Mouse (Mus musculus): ENCODE results near the gene Clic6. TPM values are rescaled to one million over a fixed set of nuclear protein-coding genes. Genes with fewer than 3 reads are reported as not detected.
A peak's percentile ranks its signal among the peaks of the same experiment; 100 is the strongest.
"Not testable (repeated sequence)": the region's sequence is repeated elsewhere in the genome, so short reads cannot be mapped to it uniquely, and the experiment has no call there.

The Clic6 gene
- polyA plus RNA-seq, 1 experiment from 2014 or later, result 1.5 TPM

GRCm38 (mm10) chr16:92503105-92503504 lies 17.6 kb downstream of the Clic6 start:
- WGBS, result 70% methylated on average over 5 of the region's 5 CpGs
- Histone ChIP-seq H3K4me1 (replicated peaks; ENCODE audit: control insufficient read depth, insufficient read depth, low read length) (peaks cover 8% of the 10 kb centered on the region; the same call in 1 of the 2 replicates), H3K4me3 (ENCODE audit: low read depth, low read length) (no peak overlapping the region), H3K9ac (ENCODE audit: low read depth, low read length) (no peak overlapping the region), H3K27me3 (replicated peaks; ENCODE audit: control insufficient read depth, insufficient read depth, low read length) (peaks cover 33% of the 10 kb centered on the region), H3K27ac (ENCODE audit: low read depth, low read length) (no peak overlapping the region), H3K4me2 (no peak overlapping the region), H3K36me3 (ENCODE audit: control insufficient read depth, insufficient read depth, low read length) (no peaks in the 10 kb centered on the region), H3K9me3 (ENCODE audit: control insufficient read depth, low read length) (no peaks in the 10 kb centered on the region)
- DNase-seq (ENCODE audit: low spot score) (no peak), ATAC-seq (replicated peaks; ENCODE audit: low FRiP score) (no peak)

DNA sequence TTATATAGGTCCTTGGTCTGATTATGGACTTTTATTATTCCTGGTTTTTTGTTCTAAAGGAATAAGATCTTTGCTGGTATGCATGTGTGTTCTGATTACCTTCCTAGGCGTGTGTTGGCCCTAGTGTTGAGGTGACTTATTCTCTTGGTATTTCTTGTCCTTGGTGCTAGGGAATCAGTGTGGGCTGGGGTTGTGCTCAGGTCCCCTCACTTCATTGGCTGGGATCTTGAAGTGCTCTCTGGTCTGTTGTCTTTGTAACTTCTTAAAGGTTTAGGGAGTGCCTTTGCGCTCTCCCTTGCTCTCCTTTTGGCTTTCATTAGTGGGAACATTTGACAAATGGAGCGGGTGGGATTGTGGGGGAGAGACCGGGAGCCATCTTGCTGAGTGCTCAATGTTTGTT lies 22.0 kb downstream of the Clic6 start:
- Histone ChIP-seq H3K4me2 (no peak overlapping the region), H3K27ac (ENCODE audit: low read depth, low read length) (no peak overlapping the region), H3K27me3 (replicated peaks; ENCODE audit: control insufficient read depth, insufficient read depth, low read length) (0 out of 2 replicates have a peak, but pooled peaks cover 3% of the 10 kb centered on the region), H3K4me3 (ENCODE audit: low read depth, low read length) (no peak overlapping the region), H3K9me3 (ENCODE audit: control insufficient read depth, low read length) (no peaks in the 10 kb centered on the region), H3K4me1 (replicated peaks; ENCODE audit: control insufficient read depth, insufficient read depth, low read length) (no peaks in the 10 kb centered on the region), H3K36me3 (ENCODE audit: control insufficient read depth, insufficient read depth, low read length) (no peaks in the 10 kb centered on the region), H3K9ac (ENCODE audit: low read depth, low read length) (no peak overlapping the region)
- 82% methylated on average over 4 of the region's 4 CpGs for WGBS
- DNase-seq (ENCODE audit: low spot score) (no peak), ATAC-seq (replicated peaks; ENCODE audit: low FRiP score) (no peak)

- DNase-seq (ENCODE audit: low spot score), result no peak
- Histone ChIP-seq H3K27ac (ENCODE audit: low read depth, low read length) (no peak overlapping the region), H3K4me3 (ENCODE audit: low read depth, low read length) (no peak overlapping the region), H3K4me2 (no peak overlapping the region), H3K4me1 (replicated peaks; ENCODE audit: control insufficient read depth, insufficient read depth, low read length) (no peaks in the 10 kb centered on the region), H3K9ac (ENCODE audit: low read depth, low read length) (no peak overlapping the region), H3K27me3 (replicated peaks; ENCODE audit: control insufficient read depth, insufficient read depth, low read length) (0 out of 2 replicates have a peak, but pooled peaks cover 3% of the 10 kb centered on the region), H3K36me3 (ENCODE audit: control insufficient read depth, insufficient read depth, low read length) (no peaks in the 10 kb centered on the region), H3K9me3 (ENCODE audit: control insufficient read depth, low read length) (no peaks in the 10 kb centered on the region)
- 77% methylated on average over 13 of the region's 13 CpGs for WGBS
- no peak for ATAC-seq (replicated peaks; ENCODE audit: low FRiP score)
These were observed 25.6 kb downstream of the Clic6 start for GRCm38 (mm10) chr16:92510835-92511772.

GRCm38 (mm10) chr16:92511773-92512391 lies 26.3 kb downstream of the Clic6 start:
- 0 out of 2 replicates have a peak, but pooled peaks cover 3% of the 10 kb centered on the region for H3K27me3 ChIP-seq (replicated peaks; ENCODE audit: control insufficient read depth, insufficient read depth, low read length)
- 66% methylated on average over 5 of the region's 5 CpGs for WGBS
- DNase-seq (ENCODE audit: low spot score), result no peak
- no peaks in the 10 kb centered on the region for H3K36me3 ChIP-seq (ENCODE audit: control insufficient read depth, insufficient read depth, low read length)
- H3K4me3 ChIP-seq (ENCODE audit: low read depth, low read length), result no peak overlapping the region
- no peak overlapping the region for H3K27ac ChIP-seq (ENCODE audit: low read depth, low read length)
- no peaks in the 10 kb centered on the region for H3K4me1 ChIP-seq (replicated peaks; ENCODE audit: control insufficient read depth, insufficient read depth, low read length)
- no peaks in the 10 kb centered on the region for H3K9me3 ChIP-seq (ENCODE audit: control insufficient read depth, low read length)
- H3K4me2 ChIP-seq, result no peak overlapping the region
- no peak overlapping the region for H3K9ac ChIP-seq (ENCODE audit: low read depth, low read length)
- peak; percentile 34; the same call in 1 of the 2 replicates for ATAC-seq (replicated peaks; ENCODE audit: low FRiP score)

GRCm38 (mm10) chr16:92514896-92515295 lies 29.4 kb downstream of the Clic6 start:
- H3K4me1 ChIP-seq (replicated peaks; ENCODE audit: control insufficient read depth, insufficient read depth, low read length); DNase-seq (ENCODE audit: low spot score); H3K9ac ChIP-seq (ENCODE audit: low read depth, low read length); H3K9me3 ChIP-seq (ENCODE audit: control insufficient read depth, low read length); H3K4me2 ChIP-seq; H3K36me3 ChIP-seq (ENCODE audit: control insufficient read depth, insufficient read depth, low read length); H3K4me3 ChIP-seq (ENCODE audit: low read depth, low read length); ATAC-seq (replicated peaks; ENCODE audit: low FRiP score); H3K27me3 ChIP-seq (replicated peaks; ENCODE audit: control insufficient read depth, insufficient read depth, low read length); H3K27ac ChIP-seq (ENCODE audit: low read depth, low read length): not testable (repeated sequence)
- WGBS, result 70% methylated on average over 9 of the region's 9 CpGs

DNA sequence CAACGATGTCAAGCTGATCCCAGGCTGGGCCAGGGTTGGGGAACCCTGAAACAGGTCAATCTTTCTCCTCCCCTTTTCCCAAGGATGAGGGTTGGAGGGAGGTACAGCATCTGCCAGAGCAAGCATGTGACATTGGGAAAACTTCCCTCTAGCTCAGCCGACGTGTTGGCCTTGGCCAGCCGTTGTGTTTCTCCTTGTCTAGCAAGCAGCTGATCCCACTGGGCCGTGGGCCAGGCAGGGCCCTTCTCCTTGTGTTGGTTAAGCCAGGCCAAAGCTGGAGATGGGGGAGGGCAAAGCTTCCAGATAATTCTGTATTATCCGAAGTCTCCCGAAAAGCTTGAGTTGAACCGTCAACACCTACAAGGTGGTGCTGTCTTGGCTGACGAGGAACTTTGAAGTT lies 30.6 kb downstream of the Clic6 start:
- H3K4me1 ChIP-seq (replicated peaks; ENCODE audit: control insufficient read depth, insufficient read depth, low read length), result no peaks in the 10 kb centered on the region; the same call in 1 of the 2 replicates
- H3K4me2 ChIP-seq, result no peak overlapping the region
- H3K9me3 ChIP-seq (ENCODE audit: control insufficient read depth, low read length), result no peaks in the 10 kb centered on the region
- ATAC-seq (replicated peaks; ENCODE audit: low FRiP score) (no peak), DNase-seq (ENCODE audit: low spot score) (no peak)
- no peak overlapping the region for H3K4me3 ChIP-seq (ENCODE audit: low read depth, low read length)
- no peaks in the 10 kb centered on the region for H3K27me3 ChIP-seq (replicated peaks; ENCODE audit: control insufficient read depth, insufficient read depth, low read length)
- no peaks in the 10 kb centered on the region for H3K36me3 ChIP-seq (ENCODE audit: control insufficient read depth, insufficient read depth, low read length)
- no peak overlapping the region for H3K9ac ChIP-seq (ENCODE audit: low read depth, low read length)
- H3K27ac ChIP-seq (ENCODE audit: low read depth, low read length), result no peak overlapping the region
- WGBS, result 80% methylated on average over 9 of the region's 9 CpGs

GRCm38 (mm10) chr16:92518718-92519117 lies 33.2 kb downstream of the Clic6 start:
- no peak overlapping the region for H3K27ac ChIP-seq (ENCODE audit: low read depth, low read length)
- H3K4me3 ChIP-seq (ENCODE audit: low read depth, low read length), result no peak overlapping the region
- no peak overlapping the region for H3K4me2 ChIP-seq
- H3K9me3 ChIP-seq (ENCODE audit: control insufficient read depth, low read length), result no peaks in the 10 kb centered on the region
- H3K9ac ChIP-seq (ENCODE audit: low read depth, low read length), result no peak overlapping the region
- WGBS, result 65% methylated on average over 4 of the region's 4 CpGs
- ATAC-seq (replicated peaks; ENCODE audit: low FRiP score) (no peak), DNase-seq (ENCODE audit: low spot score) (no peak)
- no peaks in the 10 kb centered on the region for H3K27me3 ChIP-seq (replicated peaks; ENCODE audit: control insufficient read depth, insufficient read depth, low read length)
- H3K4me1 ChIP-seq (replicated peaks; ENCODE audit: control insufficient read depth, insufficient read depth, low read length), result no peaks in the 10 kb centered on the region; the same call in 1 of the 2 replicates
- H3K36me3 ChIP-seq (ENCODE audit: control insufficient read depth, insufficient read depth, low read length), result no peaks in the 10 kb centered on the region

DNA sequence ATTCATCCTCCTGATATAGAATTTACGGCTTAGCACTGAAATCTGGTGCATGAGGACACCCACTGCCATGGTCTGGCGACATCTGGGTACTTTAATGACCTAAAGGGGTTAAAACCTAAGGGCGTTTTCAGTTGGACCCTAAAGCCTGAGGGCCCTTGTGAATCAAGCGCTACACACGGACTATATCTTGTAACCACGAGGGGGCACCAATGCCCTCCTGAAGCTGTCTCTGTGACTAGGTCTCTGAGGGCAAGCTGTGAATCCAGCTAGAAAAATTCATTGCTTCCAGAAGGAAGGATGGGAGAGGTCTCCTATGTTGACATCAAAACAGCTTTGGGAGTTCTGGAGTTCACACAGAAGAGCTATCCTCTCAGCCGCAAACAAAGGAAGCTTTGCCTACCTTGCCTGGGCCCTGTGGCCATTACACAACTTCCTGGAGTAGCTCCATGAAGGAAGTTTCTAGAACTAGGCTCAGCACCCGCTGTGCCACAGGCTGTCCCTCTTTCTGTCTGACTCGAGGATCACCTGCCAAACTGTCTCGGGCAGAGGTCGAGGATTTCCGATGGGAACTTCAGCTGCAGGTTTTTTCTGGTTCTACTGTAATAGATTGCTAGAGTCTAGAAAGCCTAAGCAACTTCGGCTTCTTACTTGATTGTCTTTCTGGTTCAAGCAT lies 34.4 kb downstream of the Clic6 start:
- Histone ChIP-seq H3K4me2 (no peak overlapping the region), H3K9me3 (ENCODE audit: control insufficient read depth, low read length) (no peaks in the 10 kb centered on the region), H3K36me3 (ENCODE audit: control insufficient read depth, insufficient read depth, low read length) (no peaks in the 10 kb centered on the region), H3K27ac (ENCODE audit: low read depth, low read length) (no peak overlapping the region), H3K9ac (ENCODE audit: low read depth, low read length) (no peak overlapping the region), H3K27me3 (replicated peaks; ENCODE audit: control insufficient read depth, insufficient read depth, low read length) (no peaks in the 10 kb centered on the region), H3K4me3 (ENCODE audit: low read depth, low read length) (no peak overlapping the region), H3K4me1 (replicated peaks; ENCODE audit: control insufficient read depth, insufficient read depth, low read length) (no peaks in the 10 kb centered on the region; the same call in 1 of the 2 replicates)
- DNase-seq (ENCODE audit: low spot score) (no peak), ATAC-seq (replicated peaks; ENCODE audit: low FRiP score) (no peak)
- WGBS, result 43% methylated on average over 13 of the region's 13 CpGs
